Mouse (Mus musculus) embryonic facial prominence, embryonic 11.5 days (tissue): Measurements from ENCODE around the gene Kif19a. TPM values are rescaled to one million over a fixed set of nuclear protein-coding genes. Genes with fewer than 3 reads are reported as not detected.

Experiments used
- ATAC-seq: fragments of 200-750 bp; cut with Nextera tagmentation; replicated peaks from 2 replicates; pipeline ENCODE4 v1.8.0; 2017; ENCODE audit warnings: low read depth; ENCODE audit not compliant: insufficient number of reproducible peaks, low FRiP score, low TSS enrichment
- DNase-seq: peaks from one replicate; pipeline ENCODE4 v3.0.0-alpha.2; 2015; ENCODE audit warnings: low spot score
- H3K27ac ChIP-seq: fragments of 300-500 bp; sonication (generic); replicated peaks from 2 replicates; pipeline ENCODE4 v1.5.1; 2014; ENCODE audit warnings: mild to moderate bottlenecking, low read depth, low read length, control low read depth
- H3K27me3 ChIP-seq: fragments of 300-500 bp; sonication (generic); 2 replicates; pipeline ENCODE4 v1.6.1; 2014; ENCODE audit warnings: mild to moderate bottlenecking, low read length, moderate library complexity, mixed read lengths; ENCODE audit not compliant: control insufficient read depth, insufficient read depth
- H3K36me3 ChIP-seq: fragments of 300-500 bp; sonication (generic); replicated peaks from 2 replicates; pipeline ENCODE4 v1.6.1; 2014; ENCODE audit warnings: low read depth, mild to moderate bottlenecking, low read length, moderate library complexity, mixed read lengths; ENCODE audit not compliant: control insufficient read depth, insufficient read depth
- H3K4me1 ChIP-seq: fragments of 300-500 bp; sonication (generic); 2 replicates; pipeline ENCODE4 v1.6.1; 2014; ENCODE audit warnings: low read length, mixed read lengths; ENCODE audit not compliant: control insufficient read depth, insufficient read depth
- H3K4me2 ChIP-seq: fragments of 300-500 bp; sonication (generic); 2 replicates; pipeline ENCODE4 v1.6.1; 2014; ENCODE audit warnings: low read depth, mild to moderate bottlenecking, control low read depth, low read length, moderate library complexity
- H3K4me3 ChIP-seq: fragments of 300-500 bp; sonication (generic); 2 replicates; pipeline ENCODE4 v1.5.1; 2014; ENCODE audit warnings: low read depth, low read length, control low read depth
- H3K9ac ChIP-seq: fragments of 300-500 bp; sonication (generic); replicated peaks from 2 replicates; pipeline ENCODE4 v1.6.1; 2014; ENCODE audit warnings: mild to moderate bottlenecking, control low read depth, low read length
- H3K9me3 ChIP-seq: fragments of 300-500 bp; sonication (generic); replicated peaks from 2 replicates; pipeline ENCODE4 v1.6.1; 2016; ENCODE audit warnings: mild to moderate bottlenecking, low read length, inconsistent platforms, mixed read lengths; ENCODE audit not compliant: control insufficient read depth
- WGBS: fragments of 180-500 bp; shearing (Covaris S2); extraction: QIAGEN DNeasy Blood & Tissue Kit; methylation state at CpG from one replicate; pipeline ENCODE4 v1.1.7; 2014; 5-methylcytosine and 5-hydroxymethylcytosine counted together
- polyA plus RNA-seq: library from polyadenylated mRNA; unstranded; fragments of >200 nt; fragmentation: Nextera tagmentation; extraction: Ambion mirVana; gene quantifications from 2 replicates; pipeline ENCODE4 v1.2.1, GENCODE M21; 2014

Gene Kif19a
- polyA plus RNA-seq, 1 experiment from 2014 or later, result 0.81 TPM

- ATAC-seq (no peak), DNase-seq (no peak)
- H3K4me3 ChIP-seq, result no peak overlapping the region
- no peaks in the 10 kb centered on the region for H3K9me3 ChIP-seq
- WGBS, result 47% methylated on average over 5 of the region's 5 CpGs
- no peak overlapping the region for H3K4me2 ChIP-seq
- H3K36me3 ChIP-seq, result no peaks in the 10 kb centered on the region
- no peaks in the 10 kb centered on the region for H3K27me3 ChIP-seq
- no peak overlapping the region for H3K27ac ChIP-seq
- no peak overlapping the region for H3K9ac ChIP-seq
- H3K4me1 ChIP-seq, result peaks cover 20% of the 10 kb centered on the region
Observed at GRCm38 (mm10) chr11:114826686-114827085, 61.5 kb downstream of the Kif19a start.

- ATAC-seq (peak; percentile 93), DNase-seq (peak; percentile 92)
- Histone ChIP-seq H3K36me3 (no peaks in the 10 kb centered on the region), H3K9me3 (no peaks in the 10 kb centered on the region), H3K27me3 (no peaks in the 10 kb centered on the region), H3K9ac (peak overlapping the region; percentile 59), H3K4me1 (peaks cover 8% of the 10 kb centered on the region), H3K4me2 (peak overlapping the region; percentile 54), H3K27ac (peak overlapping the region; percentile 90), H3K4me3 (peak overlapping the region; percentile 19; the same call in 1 of the 2 replicates)
- WGBS, result 5% methylated on average over 24 of the region's 24 CpGs
Observed at GRCm38 (mm10) chr11:114829499-114830432, 64.6 kb downstream of the Kif19a start.

GRCm38 (mm10) chr11:114830433-114830773 is 65.2 kb downstream of the Kif19a start:
- H3K27me3 ChIP-seq, result no peaks in the 10 kb centered on the region
- ATAC-seq (peak; percentile 46; the same call in 1 of the 2 replicates), DNase-seq (no peak)
- peak overlapping the region; percentile 34; the same call in 1 of the 2 replicates for H3K9ac ChIP-seq
- 0 out of 2 replicates have a peak overlapping the region, but pooled peaks have one; percentile 8 for H3K4me3 ChIP-seq
- H3K36me3 ChIP-seq, result no peaks in the 10 kb centered on the region
- WGBS, result 8% methylated on average over 8 of the region's 8 CpGs
- peaks cover 8% of the 10 kb centered on the region for H3K4me1 ChIP-seq
- peak overlapping the region; percentile 54 for H3K4me2 ChIP-seq
- no peaks in the 10 kb centered on the region for H3K9me3 ChIP-seq
- H3K27ac ChIP-seq, result peak overlapping the region; percentile 90

GRCm38 (mm10) chr11:114833166-114833565 is 68.0 kb downstream of the Kif19a start:
- no peak for ATAC-seq
- peaks cover 8% of the 10 kb centered on the region for H3K4me1 ChIP-seq

More at GRCm38 (mm10) chr11:114833166-114833565, 68.0 kb downstream of the Kif19a start:
- H3K4me2 ChIP-seq, result no peak overlapping the region
- no peak overlapping the region; the same call in 1 of the 2 replicates for H3K27ac ChIP-seq
- no peaks in the 10 kb centered on the region for H3K9me3 ChIP-seq
- H3K36me3 ChIP-seq, result no peaks in the 10 kb centered on the region
- no peak overlapping the region for H3K4me3 ChIP-seq
- no peak for DNase-seq
- WGBS, result 58% methylated on average over 5 of the region's 5 CpGs
- no peak overlapping the region for H3K9ac ChIP-seq
- H3K27me3 ChIP-seq, result no peaks in the 10 kb centered on the region

Other genes with a start within 250 kb of the Kif19a start
- 888 and 938 TPM in 2 replicates for gene Rpl38, start 96.9 kb upstream of the Kif19a start, polyA plus RNA-seq
- gene Ttyh2, start 90.0 kb upstream of the Kif19a start, polyA plus RNA-seq, result 15.5 and 16.4 TPM in 2 replicates
- 1.4 and 1.6 TPM in 2 replicates for gene Dnaic2, start 38.0 kb upstream of the Kif19a start, polyA plus RNA-seq
- 9.5 and 9.8 TPM in 2 replicates for gene Btbd17, start 30.6 kb downstream of the Kif19a start, polyA plus RNA-seq
- not detected in 2 replicates for gene Gpr142, start 33.5 kb downstream of the Kif19a start, polyA plus RNA-seq
- gene Gprc5c, start 85.8 kb downstream of the Kif19a start, polyA plus RNA-seq, result 31.5 and 36.4 TPM in 2 replicates
- 0.85 and 1.4 TPM in 2 replicates for gene Cd300a, start 124.7 kb downstream of the Kif19a start, polyA plus RNA-seq
- not detected in 2 replicates for gene Cd300lb, start 169.0 kb downstream of the Kif19a start, polyA plus RNA-seq
- gene Cd300c, start 203.8 kb downstream of the Kif19a start, polyA plus RNA-seq, result not detected in 2 replicates
- gene Cd300ld, start 224.5 kb downstream of the Kif19a start, polyA plus RNA-seq, result 0.07 and 0.15 TPM in 2 replicates
- 0.94 and 1.2 TPM in 2 replicates for gene Cd300c2, start 236.5 kb downstream of the Kif19a start, polyA plus RNA-seq